Mouse (Mus musculus) ES-Bruce4 (cell line): ENCODE results near the gene Atxn1. TPM values are rescaled to one million over a fixed set of nuclear protein-coding genes. Genes with fewer than 3 reads are reported as not detected.

Source experiments
- H3K27ac ChIP-seq: 2 replicates; pipeline ENCODE4 v1.5.1; 2012; ENCODE audit warnings: low read length, inconsistent platforms; ENCODE audit not compliant: insufficient read depth
- H3K27me3 ChIP-seq: 2 replicates; pipeline ENCODE4 v1.6.1; 2012; ENCODE audit warnings: mild to moderate bottlenecking, low read length, inconsistent platforms; ENCODE audit not compliant: control insufficient read depth, poor library complexity, insufficient read depth, severe bottlenecking
- H3K36me3 ChIP-seq: 2 replicates; pipeline ENCODE4 v1.6.1; 2012; ENCODE audit warnings: inconsistent platforms, mild to moderate bottlenecking, low read length, moderate library complexity; ENCODE audit not compliant: control insufficient read depth, poor library complexity, insufficient read depth, severe bottlenecking
- H3K4me1 ChIP-seq: one replicate; pipeline ENCODE4 v1.8.1; 2011; ENCODE audit warnings: low read length; ENCODE audit not compliant: control insufficient read depth, insufficient read depth
- H3K4me3 ChIP-seq: 2 replicates; pipeline ENCODE4 v1.5.1; 2011; ENCODE audit warnings: low read depth, mild to moderate bottlenecking, low read length
- H3K9ac ChIP-seq: 2 replicates; pipeline ENCODE4 v1.6.1; 2012; ENCODE audit warnings: low read depth, mild to moderate bottlenecking, inconsistent platforms; ENCODE audit not compliant: poor library complexity, severe bottlenecking
- H3K9me3 ChIP-seq: replicated peaks from 2 replicates; pipeline ENCODE4 v1.6.1; 2012; ENCODE audit warnings: mild to moderate bottlenecking, low read length, inconsistent platforms; ENCODE audit not compliant: control insufficient read depth, poor library complexity, insufficient read depth, severe bottlenecking
- CTCF ChIP-seq: IDR thresholded peaks from one replicate; pipeline ENCODE4 v1.8.1; 2011; ENCODE audit warnings: low read depth, low read length
- EP300 ChIP-seq: IDR thresholded peaks from 2 replicates; pipeline ENCODE4 v1.6.1; 2011; ENCODE audit warnings: low read depth, low read length; ENCODE audit not compliant: insufficient read depth
- POLR2A ChIP-seq: IDR thresholded peaks from one replicate; pipeline ENCODE4 v1.8.1; 2011; ENCODE audit warnings: low read length; ENCODE audit not compliant: insufficient read depth
- polyA plus RNA-seq: library from polyadenylated mRNA; stranded (reverse); fragments of >200 nt; gene quantifications from 2 replicates; pipeline ENCODE4 v1.2.4, GENCODE M21; 2011; ENCODE audit warnings: low read depth; ENCODE audit not compliant: missing spikeins, insufficient read depth, insufficient read length

Atxn1 gene
- polyA plus RNA-seq, 1 experiment: 10.1 TPM

GRCm38 (mm10) chr13:45938083-45938482, 26.7 kb downstream of the Atxn1 start:
- no peaks in the 10 kb centered on the region for H3K36me3 ChIP-seq
- H3K9me3 ChIP-seq: no peaks in the 10 kb centered on the region
- no peak overlapping the region for H3K4me3 ChIP-seq
- H3K4me1 ChIP-seq: no peaks in the 10 kb centered on the region
- TF ChIP-seq POLR2A: no peak
- TF ChIP-seq EP300: no peak
- TF ChIP-seq CTCF: no peak
- no peaks in the 10 kb centered on the region for H3K27me3 ChIP-seq
- no peak overlapping the region for H3K27ac ChIP-seq
- H3K9ac ChIP-seq: no peak overlapping the region

DNA sequence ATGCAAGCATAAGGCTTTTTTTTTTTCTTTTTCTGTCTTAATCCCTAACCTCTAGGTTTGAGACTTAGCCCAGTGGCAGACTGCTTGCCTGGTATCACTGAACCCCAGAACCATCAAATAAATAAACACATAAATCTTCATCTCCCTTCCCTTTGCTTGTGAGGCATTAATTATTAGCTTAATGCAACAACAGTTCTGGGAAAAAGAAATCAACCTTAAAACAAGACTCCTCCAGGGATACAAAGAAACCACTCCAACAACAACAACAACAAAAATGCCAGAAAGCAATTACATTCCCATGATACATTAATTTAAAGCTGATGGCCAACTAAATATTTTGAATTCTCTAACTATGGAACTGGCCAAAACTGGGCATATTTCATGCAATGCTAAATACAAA, 28.0 kb downstream of the Atxn1 start:
- TF ChIP-seq POLR2A (no peak), CTCF (no peak), EP300 (no peak)

DNA sequence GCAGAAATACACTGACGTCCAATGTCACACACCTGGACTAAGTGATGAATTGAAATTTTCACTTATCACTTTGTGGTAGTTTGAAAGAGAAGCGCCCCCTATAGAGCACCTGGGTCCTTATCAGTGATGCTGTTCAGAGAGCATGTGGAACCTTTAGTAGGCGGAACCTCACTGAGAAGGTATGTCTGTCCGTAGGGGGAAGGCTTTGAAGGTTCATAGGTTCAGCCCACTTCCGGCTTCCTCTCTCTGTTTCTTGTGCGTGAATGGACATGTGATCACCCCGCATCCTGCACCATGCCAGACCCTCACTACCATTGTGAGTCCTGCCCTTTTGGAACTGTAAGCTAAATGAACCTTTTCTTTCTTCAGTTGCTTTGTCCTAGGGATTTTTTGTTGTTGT, 29.0 kb downstream of the Atxn1 start:
- H3K36me3 ChIP-seq: no peaks in the 10 kb centered on the region
- H3K27ac ChIP-seq: no peak overlapping the region
- TF ChIP-seq CTCF (no peak), EP300 (no peak), POLR2A (no peak)
- no peaks in the 10 kb centered on the region for H3K4me1 ChIP-seq
- no peak overlapping the region for H3K9ac ChIP-seq
- H3K27me3 ChIP-seq: no peaks in the 10 kb centered on the region
- H3K9me3 ChIP-seq: 0 out of 2 replicates have a peak, but pooled peaks cover 3% of the 10 kb centered on the region
- H3K4me3 ChIP-seq: no peak overlapping the region

More for the DNA sequence above, 28.0 kb downstream of the Atxn1 start:
- no peak overlapping the region for H3K4me3 ChIP-seq
- H3K9me3 ChIP-seq: 0 out of 2 replicates have a peak, but pooled peaks cover under 1% of the 10 kb centered on the region
- H3K36me3 ChIP-seq: no peaks in the 10 kb centered on the region
- no peak overlapping the region for H3K9ac ChIP-seq
- no peaks in the 10 kb centered on the region for H3K4me1 ChIP-seq
- H3K27me3 ChIP-seq: no peaks in the 10 kb centered on the region
- no peak overlapping the region for H3K27ac ChIP-seq

GRCm38 (mm10) chr13:45934841-45935240, 30.0 kb downstream of the Atxn1 start:
- Histone ChIP-seq H3K9me3 (0 out of 2 replicates have a peak, but pooled peaks cover 3% of the 10 kb centered on the region), H3K4me3 (no peak overlapping the region), H3K9ac (no peak overlapping the region), H3K4me1 (no peaks in the 10 kb centered on the region), H3K27me3 (no peaks in the 10 kb centered on the region), H3K27ac (no peak overlapping the region), H3K36me3 (no peaks in the 10 kb centered on the region)
- TF ChIP-seq EP300: no peak
- TF ChIP-seq POLR2A: no peak
- TF ChIP-seq CTCF: no peak

GRCm38 (mm10) chr13:45934085-45934484, 30.7 kb downstream of the Atxn1 start:
- Histone ChIP-seq H3K4me3 (no peak overlapping the region), H3K9me3 (0 out of 2 replicates have a peak, but pooled peaks cover 3% of the 10 kb centered on the region), H3K9ac (no peak overlapping the region), H3K27ac (no peak overlapping the region), H3K36me3 (no peaks in the 10 kb centered on the region), H3K27me3 (no peaks in the 10 kb centered on the region), H3K4me1 (no peaks in the 10 kb centered on the region)
- TF ChIP-seq EP300 (no peak), CTCF (no peak)

DNA sequence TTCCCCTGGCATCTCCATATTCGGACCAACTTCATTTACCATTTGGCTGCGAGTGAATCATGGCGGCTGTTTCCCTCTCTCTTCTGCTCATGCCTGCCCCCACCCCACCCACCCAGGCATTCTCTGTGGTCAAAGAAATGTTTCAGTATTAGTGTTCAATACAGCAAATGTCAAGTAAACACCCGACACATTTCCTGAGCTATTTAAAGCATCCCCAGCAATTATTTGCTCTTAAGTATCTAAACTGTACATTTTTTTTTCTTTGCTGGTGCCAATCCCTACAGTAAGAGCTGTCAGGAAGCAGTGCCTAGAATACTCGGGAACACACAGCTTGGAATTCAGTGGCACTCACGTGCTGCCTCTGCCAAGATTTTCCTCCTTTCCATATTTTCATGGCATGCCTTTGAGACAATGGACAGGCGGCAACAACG, 32.3 kb downstream of the Atxn1 start:
- Histone ChIP-seq H3K27ac (no peak overlapping the region), H3K9ac (no peak overlapping the region), H3K4me3 (no peak overlapping the region), H3K9me3 (0 out of 2 replicates have a peak, but pooled peaks cover 3% of the 10 kb centered on the region), H3K4me1 (no peaks in the 10 kb centered on the region), H3K27me3 (no peaks in the 10 kb centered on the region), H3K36me3 (no peaks in the 10 kb centered on the region)
- no peak for TF ChIP-seq EP300
- no peak for TF ChIP-seq POLR2A
- TF ChIP-seq CTCF: no peak
